Mouse (Mus musculus) inflammation-experienced regulatory T-cells, adult 16 weeks (primary cell): ENCODE measurements around the gene Rhd. TPM values are rescaled to one million over a fixed set of nuclear protein-coding genes. Genes with fewer than 3 reads are reported as not detected.

Experiments
- polyA plus RNA-seq: library from polyadenylated mRNA; unstranded; fragments of 100-300 nt; shearing (Covaris generic); gene quantifications from one replicate; pipeline ENCODE4 v1.2.1, GENCODE M21; 2017

Gene Rhd
- 0.65 TPM for polyA plus RNA-seq

DNA sequence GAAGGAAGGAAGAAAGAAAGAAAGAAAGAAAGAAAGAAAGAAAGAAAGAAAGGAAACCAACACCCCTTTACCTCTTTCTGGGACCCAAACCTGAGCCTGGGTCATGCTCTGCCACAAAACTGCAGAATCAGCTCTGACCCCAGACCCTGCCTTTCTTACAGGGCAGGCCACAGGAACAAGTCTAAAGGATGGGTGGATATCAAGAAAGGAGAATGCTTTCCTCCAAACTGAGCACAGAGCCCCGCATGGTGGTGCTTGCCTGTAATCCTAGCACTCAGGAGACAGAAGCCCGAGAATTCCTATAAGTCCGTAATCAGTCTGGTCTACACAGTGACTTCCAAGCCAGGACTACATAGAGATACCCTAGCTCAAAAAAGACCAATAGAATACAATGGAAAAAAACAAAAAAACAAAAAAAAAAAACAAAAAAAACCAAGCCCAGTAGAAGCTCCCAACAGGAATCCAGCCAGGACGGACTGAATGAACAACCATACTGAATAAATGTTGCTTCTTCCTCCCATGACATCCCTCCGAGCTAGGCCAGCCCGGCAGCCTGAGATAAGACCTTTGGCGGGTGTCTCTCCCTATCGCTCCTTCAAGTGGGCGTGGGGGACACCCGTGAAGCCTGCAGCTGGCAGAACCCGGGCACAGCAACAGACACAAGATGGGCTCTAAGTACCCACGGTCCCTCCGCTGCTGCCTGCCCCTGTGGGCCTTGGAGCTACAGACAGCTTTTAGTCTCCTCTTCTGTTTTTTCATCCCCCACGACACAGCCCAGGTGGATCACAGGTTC lies at the start of gene Rhd:
Gene Rhd, plus strand, starts transcription at position 600 of the 793 bp plus-strand sequence.

GRCm38 (mm10) chr4:134853259-134853636 lies 11.1 kb upstream of the Rhd start, which contains the start of gene Maco1:
Gene Maco1, minus strand, starts transcription at chr4:134853345.

DNA sequence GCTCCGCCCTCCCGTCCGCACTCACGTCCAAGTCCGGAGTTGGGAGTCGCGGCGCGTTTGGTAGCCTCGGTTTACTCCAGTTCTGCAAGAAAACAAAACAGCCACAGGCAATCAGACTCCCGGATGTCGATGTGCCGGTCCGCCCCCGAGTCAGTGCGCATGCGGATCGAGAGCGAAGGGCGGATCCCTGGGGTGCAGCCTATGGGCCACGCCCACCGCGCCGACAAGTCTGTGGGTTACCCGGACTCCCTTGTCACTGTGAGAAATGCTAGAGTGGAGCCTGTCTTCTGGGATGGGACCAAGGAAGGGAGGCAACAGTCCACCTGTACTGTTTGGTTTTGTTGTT lies 50.5 kb downstream of the Rhd start, which contains the start of gene Tmem50a:
Gene Tmem50a, minus strand, starts transcription at position 161 of the 346 bp plus-strand sequence.

DNA sequence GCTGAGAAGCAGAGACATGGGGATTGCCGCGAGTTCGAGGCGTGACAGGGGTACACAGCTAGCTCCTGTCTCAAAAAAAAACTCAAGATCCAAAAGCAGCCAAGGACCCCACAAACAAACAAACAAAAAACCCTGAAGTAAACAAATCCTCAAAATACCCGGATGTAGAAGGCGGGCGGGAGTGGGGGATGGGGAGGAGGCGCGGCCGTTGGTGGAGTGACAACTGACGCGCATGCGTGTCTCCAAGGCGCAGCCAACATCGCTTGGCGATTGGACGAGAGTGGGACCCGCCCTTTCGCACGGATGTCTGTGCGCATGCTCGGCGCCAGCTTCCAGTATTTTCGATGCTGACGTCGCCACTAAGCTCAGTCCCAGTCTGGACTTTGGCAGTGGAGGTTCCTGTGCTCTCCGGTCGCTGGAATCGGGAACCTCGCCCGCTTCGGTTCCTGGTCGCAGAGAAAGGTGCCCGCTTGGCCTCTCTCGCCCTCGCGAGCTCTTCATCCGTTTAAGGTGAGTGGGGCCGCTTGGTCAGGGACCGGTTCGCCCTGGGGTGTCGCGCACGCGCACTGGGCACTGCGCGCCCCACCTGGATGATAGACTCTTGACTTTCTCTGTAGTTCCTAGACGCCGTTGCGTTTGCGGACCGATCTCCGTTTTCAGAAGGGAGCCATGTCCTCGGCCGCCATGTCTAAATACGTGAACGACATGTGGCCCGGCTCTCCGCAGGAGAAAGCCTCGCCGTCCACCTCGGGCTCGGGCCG lies 59.1 kb downstream of the Rhd start, which contains the start of gene Rsrp1:
Gene Rsrp1, plus strand, starts transcription at position 335 of the 761 bp plus-strand sequence.

GRCm38 (mm10) chr4:134930684-134931481 lies 66.5 kb downstream of the Rhd start, which contains the start of gene Syf2:
Gene Syf2, plus strand, starts transcription at chr4:134930898.

Other genes with a start within 250 kb of the Rhd start
- 1.0 TPM for gene Man1c1, start 160.2 kb upstream of the Rhd start, polyA plus RNA-seq
- gene Ldlrap1, start 96.5 kb upstream of the Rhd start, polyA plus RNA-seq = 53.5 TPM
- gene Maco1, start 11.2 kb upstream of the Rhd start, polyA plus RNA-seq = 6.6 TPM
- gene Tmem50a, start 50.5 kb downstream of the Rhd start, polyA plus RNA-seq = 468 TPM
- 295 TPM for gene Rsrp1, start 59.1 kb downstream of the Rhd start, polyA plus RNA-seq
- 235 TPM for gene Syf2, start 66.4 kb downstream of the Rhd start, polyA plus RNA-seq